Mouse (Mus musculus) heart, adult 2 months (tissue): ENCODE results near the gene Abcc3.

Experiments
- CTCF ChIP-seq: fragments of 200-600 bp; IDR thresholded peaks from 2 replicates; pipeline ENCODE4 v1.8.1; 2022; ENCODE audit warnings: antibody characterized with exemption, mild to moderate bottlenecking, moderate library complexity
- EP300 ChIP-seq: fragments of 200-500 bp; IDR thresholded peaks from 2 replicates; pipeline ENCODE4 v1.6.1; 2011; ENCODE audit warnings: low read depth, low read length, control low read depth; ENCODE audit not compliant: insufficient read depth
- POLR2A ChIP-seq: fragments of 200-500 bp; IDR thresholded peaks from 2 replicates; pipeline ENCODE4 v1.6.1; 2011; ENCODE audit warnings: mild to moderate bottlenecking, low read depth, low read length, control low read depth; ENCODE audit not compliant: insufficient read depth

DNA sequence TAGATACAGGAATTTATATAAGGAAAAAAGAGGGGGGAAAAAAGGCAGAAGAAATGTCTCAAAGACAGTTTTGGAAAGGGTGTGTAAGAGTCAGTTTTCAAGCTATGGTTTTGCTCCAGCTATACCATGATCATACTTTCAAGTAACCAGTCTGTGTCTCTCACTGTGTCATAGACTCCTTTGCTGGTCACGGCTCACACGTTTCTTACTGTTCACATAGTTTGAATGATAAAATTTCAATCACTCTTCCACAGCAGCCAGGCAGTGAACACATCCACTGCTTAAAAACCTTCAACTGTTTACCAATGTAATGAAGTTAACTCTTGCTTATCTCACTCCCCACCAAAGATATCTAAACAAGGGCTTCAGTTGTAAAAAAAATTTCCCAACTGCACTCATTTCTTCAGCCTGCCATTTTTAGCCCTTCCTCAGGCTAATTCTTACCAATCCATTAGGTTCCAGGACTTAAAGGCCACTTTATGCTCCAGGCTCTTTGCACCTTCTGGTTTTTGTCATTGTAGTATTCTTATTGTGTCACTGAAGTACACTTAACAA, 78.6 kb downstream of the Abcc3 start:
- TF ChIP-seq CTCF (no peak), EP300 (no peak), POLR2A (no peak)
